Mouse (Mus musculus) thymus, postnatal 0 days (tissue): ENCODE measurements around the gene Prkce. TPM values are rescaled to one million over a fixed set of nuclear protein-coding genes. Genes with fewer than 3 reads are reported as not detected.

Experiments used
- DNase-seq: peaks from one replicate; pipeline ENCODE4 v3.0.0-alpha.2; 2015; ENCODE audit warnings: low spot score
- polyA plus RNA-seq: library from polyadenylated mRNA; unstranded; fragments of >200 nt; fragmentation: Nextera tagmentation; extraction: Ambion mirVana; gene quantifications from 2 replicates; pipeline ENCODE4 v1.2.1, GENCODE M21; 2015

Prkce gene
- polyA plus RNA-seq, 1 experiment from 2014 or later = 1.6 TPM

GRCm38 (mm10) chr17:86329273-86330075 is 161.9 kb downstream of the Prkce start:
- no peak for DNase-seq

GRCm38 (mm10) chr17:86330076-86330955 is 162.7 kb downstream of the Prkce start:
- DNase-seq = no peak

GRCm38 (mm10) chr17:86331835-86332234 is 164.2 kb downstream of the Prkce start:
- DNase-seq = no peak

GRCm38 (mm10) chr17:86334990-86335389 is 167.4 kb downstream of the Prkce start:
- no peak for DNase-seq

GRCm38 (mm10) chr17:86336652-86337073 is 169.1 kb downstream of the Prkce start:
- peak; percentile 16 for DNase-seq

GRCm38 (mm10) chr17:86337076-86337475 is 169.5 kb downstream of the Prkce start:
- peak; percentile 25 for DNase-seq

- no peak for DNase-seq
These were observed 170.7 kb downstream of the Prkce start for GRCm38 (mm10) chr17:86338328-86338727.

GRCm38 (mm10) chr17:86344032-86344431 is 176.4 kb downstream of the Prkce start:
- DNase-seq = no peak

GRCm38 (mm10) chr17:86345234-86346005 is 177.8 kb downstream of the Prkce start:
- DNase-seq = no peak

- no peak for DNase-seq
These were observed 182.7 kb downstream of the Prkce start for GRCm38 (mm10) chr17:86350236-86350635.

- DNase-seq = no peak
These were observed 183.2 kb downstream of the Prkce start for GRCm38 (mm10) chr17:86350791-86351261.

- no peak for DNase-seq
These were observed 183.7 kb downstream of the Prkce start for GRCm38 (mm10) chr17:86351282-86351681.

GRCm38 (mm10) chr17:86352247-86353037 is 184.9 kb downstream of the Prkce start:
- DNase-seq = no peak

GRCm38 (mm10) chr17:86353679-86354078 is 186.1 kb downstream of the Prkce start:
- DNase-seq = peak; percentile 22

- DNase-seq = no peak
These were observed 186.5 kb downstream of the Prkce start for GRCm38 (mm10) chr17:86354101-86354500.

- DNase-seq = no peak
These were observed 187.3 kb downstream of the Prkce start for GRCm38 (mm10) chr17:86354896-86355295.

GRCm38 (mm10) chr17:86355318-86355717 is 187.7 kb downstream of the Prkce start:
- no peak for DNase-seq

GRCm38 (mm10) chr17:86355772-86356451 is 188.3 kb downstream of the Prkce start:
- DNase-seq = no peak

GRCm38 (mm10) chr17:86358388-86358787 is 190.8 kb downstream of the Prkce start:
- peak; percentile 10 for DNase-seq

- DNase-seq = no peak
These were observed 191.3 kb downstream of the Prkce start for GRCm38 (mm10) chr17:86358847-86359246.
